Mouse (Mus musculus): ENCODE data around the gene Ppp4r1.

DNA sequence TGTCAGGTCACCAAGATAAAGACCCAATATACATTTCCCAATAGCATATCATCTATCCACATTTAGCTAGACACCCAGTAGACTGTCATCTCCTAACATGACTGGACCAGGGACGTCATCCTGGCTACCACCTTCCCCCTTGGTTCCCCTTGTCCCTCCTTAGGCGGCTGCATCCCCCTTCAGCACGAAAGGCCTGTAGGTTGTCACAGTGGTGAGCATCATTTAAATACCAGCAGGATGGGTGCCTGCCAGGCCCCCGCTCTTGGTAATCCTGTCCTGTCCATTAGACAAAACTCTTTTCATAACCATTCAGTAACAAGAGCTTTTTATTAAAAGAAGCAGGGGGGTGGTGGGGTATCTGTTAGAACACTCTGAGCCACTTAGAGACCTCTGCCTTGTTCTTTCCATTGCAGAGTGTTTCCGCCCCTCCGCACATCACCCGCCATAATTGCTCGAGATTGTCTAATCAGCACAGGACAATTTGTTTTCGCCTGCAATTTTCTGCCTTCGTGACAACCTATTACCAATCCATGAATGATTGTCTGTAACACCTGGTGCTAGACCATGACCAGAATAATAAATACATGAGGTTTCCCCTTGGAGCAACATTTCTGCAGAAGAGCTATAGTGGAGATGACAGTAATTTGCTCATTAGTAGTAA is 40.0 kb upstream of the Ppp4r1 start:
- TF ChIP-seq POLR2A (IDR thresholded peaks at IDR 0.05; ENCODE audit: insufficient read depth, low read depth, low read length) (no peak), EP300 (IDR thresholded peaks at IDR 0.05; ENCODE audit: insufficient read depth, low read depth, low read length) (no peak), CTCF (IDR thresholded peaks at IDR 0.05) (no peak)

All from heart, adult 2 months (tissue).